Mouse (Mus musculus) hindbrain, embryonic 11.5 days (tissue): Measurements from ENCODE around the gene Brpf1. TPM values are rescaled to one million over a fixed set of nuclear protein-coding genes. Genes with fewer than 3 reads are reported as not detected.

ENCODE experiments used
- ATAC-seq: fragments of 200-750 bp; cut with Nextera tagmentation; 2 replicates; pipeline ENCODE4 v1.8.0; 2017; ENCODE audit warnings: mild to moderate bottlenecking, moderate TSS enrichment, moderate library complexity; ENCODE audit not compliant: low FRiP score
- DNase-seq: peaks from one replicate; pipeline ENCODE4 v3.0.0-alpha.2; 2015; ENCODE audit warnings: low spot score
- H3K27ac ChIP-seq: fragments of 300-500 bp; sonication (generic); 2 replicates; pipeline ENCODE4 v1.5.1; 2014; ENCODE audit warnings: mild to moderate bottlenecking, low read depth, low read length
- H3K27me3 ChIP-seq: fragments of 300-500 bp; sonication (generic); 2 replicates; pipeline ENCODE4 v1.6.1; 2014; ENCODE audit warnings: mild to moderate bottlenecking, low read length, moderate library complexity, mixed read lengths; ENCODE audit not compliant: control insufficient read depth, insufficient read depth
- H3K36me3 ChIP-seq: fragments of 300-500 bp; sonication (generic); 2 replicates; pipeline ENCODE4 v1.6.1; 2014; ENCODE audit warnings: mild to moderate bottlenecking, low read length, moderate library complexity, mixed read lengths; ENCODE audit not compliant: control insufficient read depth, insufficient read depth
- H3K4me1 ChIP-seq: fragments of 300-500 bp; sonication (generic); replicated peaks from 2 replicates; pipeline ENCODE4 v1.6.1; 2014; ENCODE audit warnings: low read length, mixed read lengths; ENCODE audit not compliant: control insufficient read depth, insufficient read depth
- H3K4me2 ChIP-seq: fragments of 300-500 bp; sonication (generic); replicated peaks from 2 replicates; pipeline ENCODE4 v1.6.1; 2014; ENCODE audit warnings: mild to moderate bottlenecking, low read depth, low read length
- H3K4me3 ChIP-seq: fragments of 300-500 bp; sonication (generic); 2 replicates; pipeline ENCODE4 v1.5.1; 2014; ENCODE audit warnings: low read depth, low read length
- H3K9ac ChIP-seq: fragments of 300-500 bp; sonication (generic); 2 replicates; pipeline ENCODE4 v1.6.1; 2014; ENCODE audit warnings: low read depth, low read length
- H3K9me3 ChIP-seq: fragments of 300-500 bp; sonication (generic); 2 replicates; pipeline ENCODE4 v1.6.1; 2016; ENCODE audit warnings: low read length; ENCODE audit not compliant: control insufficient read depth
- WGBS: fragments of 180-500 bp; shearing (Covaris S2); extraction: QIAGEN DNeasy Blood & Tissue Kit; methylation state at CpG from one replicate; pipeline ENCODE4 v1.1.7; 2014; 5-methylcytosine and 5-hydroxymethylcytosine counted together
- polyA plus RNA-seq: library from polyadenylated mRNA; unstranded; fragments of >200 nt; fragmentation: Nextera tagmentation; extraction: Ambion mirVana; gene quantifications from 2 replicates; pipeline ENCODE4 v1.2.1, GENCODE M21; 2014

Gene Brpf1
- polyA plus RNA-seq, 1 experiment from 2014 or later: 19.4 TPM

DNA sequence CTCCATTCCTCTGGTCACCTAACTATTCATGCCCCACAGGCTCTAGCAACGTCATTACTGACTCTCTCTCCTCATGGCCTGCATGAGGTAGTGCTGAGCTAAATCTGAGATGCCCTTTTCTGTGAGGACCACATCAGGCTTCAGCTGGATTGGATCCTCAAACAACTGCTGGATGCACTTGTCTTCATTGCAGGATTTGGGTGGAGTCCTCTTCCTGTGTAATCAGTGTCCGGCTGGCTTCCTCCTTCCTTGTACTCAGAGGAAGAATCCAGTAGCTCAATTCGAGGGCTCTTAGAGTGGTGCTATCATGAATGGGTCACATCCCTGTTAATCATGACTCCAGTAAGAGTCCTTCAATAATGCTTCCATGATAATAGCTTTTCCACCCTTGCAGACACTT lies 46.8 kb downstream of the Brpf1 start:
- WGBS: 83% methylated on average over 3 of the region's 3 CpGs

DNA sequence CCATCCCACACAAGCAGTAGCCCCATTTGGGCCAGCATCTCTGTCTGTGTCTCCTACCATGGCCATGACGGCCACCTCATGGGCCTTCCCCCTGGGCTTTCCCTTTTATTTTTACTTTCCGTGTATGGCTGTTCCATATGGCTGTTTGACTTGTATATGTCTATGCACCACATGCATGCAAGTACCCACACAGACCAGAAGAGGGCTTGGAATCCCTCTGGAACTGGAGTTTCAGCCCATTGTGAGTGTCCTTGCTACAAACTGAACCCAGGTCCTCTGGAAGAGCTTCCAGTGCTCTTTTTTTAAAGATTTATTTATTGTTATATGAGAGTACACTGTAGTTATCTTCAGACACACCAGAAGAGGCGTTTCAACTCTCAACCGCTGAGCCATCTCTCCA lies 54.5 kb downstream of the Brpf1 start:
- Histone ChIP-seq H3K4me1 (no peaks in the 10 kb centered on the region), H3K27ac (no peak overlapping the region), H3K36me3 (no peaks in the 10 kb centered on the region), H3K27me3 (no peaks in the 10 kb centered on the region), H3K9ac (no peak overlapping the region), H3K4me3 (no peak overlapping the region), H3K9me3 (no peaks in the 10 kb centered on the region), H3K4me2 (no peak overlapping the region)
- no peak for ATAC-seq
- no peak for DNase-seq
- 67% methylated on average over 4 of the region's 4 CpGs for WGBS

More for the DNA sequence above, 46.8 kb downstream of the Brpf1 start:
- no peak overlapping the region for H3K4me2 ChIP-seq
- no peaks in the 10 kb centered on the region for H3K9me3 ChIP-seq
- no peaks in the 10 kb centered on the region for H3K36me3 ChIP-seq
- no peak overlapping the region for H3K9ac ChIP-seq
- H3K4me3 ChIP-seq: no peak overlapping the region
- DNase-seq: no peak
- H3K27me3 ChIP-seq: no peaks in the 10 kb centered on the region
- no peak overlapping the region for H3K27ac ChIP-seq
- ATAC-seq: no peak
- H3K4me1 ChIP-seq: no peaks in the 10 kb centered on the region

DNA sequence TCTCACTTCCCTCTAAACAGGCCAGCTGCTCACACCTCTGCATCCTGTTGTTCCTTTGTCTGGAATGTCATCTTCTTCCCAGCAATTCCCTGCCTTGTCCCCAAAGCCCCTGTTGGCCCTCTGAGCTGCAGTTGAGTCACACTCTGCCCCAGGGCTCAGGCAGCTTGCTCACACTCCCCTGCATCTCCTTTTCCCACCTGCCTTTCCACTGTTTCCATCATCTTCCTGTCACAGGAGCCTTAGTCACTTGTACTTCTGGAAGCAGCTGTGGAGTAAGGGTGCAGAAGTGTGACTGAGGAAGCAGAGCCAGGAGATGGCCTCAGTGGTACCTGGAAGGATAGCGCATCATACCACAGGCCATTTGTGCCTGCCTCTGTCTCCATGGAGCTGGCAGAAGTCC lies 55.3 kb downstream of the Brpf1 start:
- Histone ChIP-seq H3K9ac (no peak overlapping the region), H3K9me3 (no peaks in the 10 kb centered on the region), H3K4me3 (no peak overlapping the region), H3K27ac (no peak overlapping the region), H3K4me2 (no peak overlapping the region), H3K36me3 (no peaks in the 10 kb centered on the region), H3K4me1 (no peaks in the 10 kb centered on the region), H3K27me3 (no peaks in the 10 kb centered on the region)
- DNase-seq (no peak), ATAC-seq (no peak)
- 100% methylated on average over 1 of the region's 1 CpGs for WGBS

DNA sequence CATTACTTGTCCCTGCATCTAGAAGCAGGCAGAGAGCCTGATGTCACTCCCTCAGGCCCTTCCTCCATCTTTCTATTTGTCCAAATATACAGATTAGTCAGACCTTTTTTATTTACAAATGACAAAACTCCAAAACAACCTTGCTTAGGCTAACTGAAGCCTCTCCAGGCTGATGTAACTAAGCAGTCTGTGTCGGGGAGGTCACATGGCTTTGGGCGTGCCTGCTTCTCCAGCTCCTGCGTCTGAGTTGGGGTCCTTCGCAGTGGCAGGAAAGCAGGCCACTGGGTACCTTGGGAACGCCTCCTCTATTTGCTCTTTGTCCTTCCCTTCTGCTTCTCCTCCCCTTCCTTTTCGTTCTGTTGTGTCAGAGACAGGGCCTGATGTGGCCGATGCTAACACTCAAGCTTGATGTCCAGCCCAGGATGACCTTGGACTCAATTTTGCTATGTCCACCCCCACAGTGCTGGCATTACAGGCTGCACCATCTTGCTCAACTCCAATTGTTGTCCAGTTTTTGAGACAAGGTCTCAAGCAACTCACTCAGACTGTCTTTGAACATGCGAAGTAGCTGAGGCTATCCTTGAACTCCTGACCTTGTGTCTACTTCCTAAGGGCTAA lies 57.7 kb downstream of the Brpf1 start:
- H3K9me3 ChIP-seq: no peaks in the 10 kb centered on the region
- 70% methylated on average over 8 of the region's 8 CpGs for WGBS
- no peaks in the 10 kb centered on the region for H3K4me1 ChIP-seq
- no peak overlapping the region for H3K9ac ChIP-seq
- DNase-seq (no peak), ATAC-seq (no peak)
- no peaks in the 10 kb centered on the region for H3K36me3 ChIP-seq
- H3K4me3 ChIP-seq: no peak overlapping the region
- no peak overlapping the region for H3K27ac ChIP-seq
- no peaks in the 10 kb centered on the region for H3K27me3 ChIP-seq
- H3K4me2 ChIP-seq: no peak overlapping the region

DNA sequence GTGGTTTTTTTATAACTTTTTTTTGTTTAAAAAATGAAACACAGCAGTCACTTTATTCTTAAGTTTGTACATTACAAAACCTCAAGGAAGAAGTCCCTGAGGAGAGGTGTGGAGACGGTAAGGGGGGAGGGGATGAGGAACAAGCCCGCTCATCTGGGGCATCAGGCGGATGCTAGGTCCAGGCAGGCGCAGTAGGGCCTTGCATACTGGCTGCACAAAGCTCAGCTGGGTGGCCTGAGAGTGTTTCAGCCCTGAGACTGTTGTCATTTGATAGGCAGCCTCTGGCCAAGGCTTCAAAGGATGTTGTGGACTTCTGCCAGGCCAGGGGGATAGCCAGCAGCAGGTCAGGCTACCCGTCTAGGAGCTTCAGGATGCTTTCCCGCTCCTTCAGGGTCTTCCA lies 59.7 kb downstream of the Brpf1 start:
- Histone ChIP-seq H3K27me3 (no peaks in the 10 kb centered on the region), H3K27ac (no peak overlapping the region), H3K36me3 (no peaks in the 10 kb centered on the region), H3K4me2 (no peak overlapping the region), H3K9ac (no peak overlapping the region), H3K9me3 (no peaks in the 10 kb centered on the region), H3K4me3 (no peak overlapping the region), H3K4me1 (no peaks in the 10 kb centered on the region)
- 87% methylated on average over 6 of the region's 6 CpGs for WGBS
- no peak for DNase-seq
- ATAC-seq: no peak

DNA sequence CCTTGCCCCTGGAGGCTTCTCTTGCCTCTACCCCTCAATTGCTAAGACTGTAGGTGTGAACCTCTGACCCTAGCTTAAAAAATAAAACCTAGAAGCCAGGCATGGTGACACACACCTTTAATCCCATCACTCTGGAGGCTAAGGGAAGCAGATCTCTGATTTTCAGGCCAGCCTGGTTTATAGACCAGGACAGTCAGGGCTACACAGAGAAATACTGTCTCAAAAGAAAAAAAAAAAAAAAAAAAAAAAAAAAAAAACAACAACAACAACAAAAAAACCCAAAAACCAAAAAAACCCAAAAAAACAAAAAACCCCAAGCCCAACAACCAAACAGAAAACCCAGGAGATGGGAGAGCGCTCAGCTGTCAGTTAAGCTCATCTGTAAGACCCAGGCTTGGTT lies 60.6 kb downstream of the Brpf1 start:
- ATAC-seq: no peak

DNA sequence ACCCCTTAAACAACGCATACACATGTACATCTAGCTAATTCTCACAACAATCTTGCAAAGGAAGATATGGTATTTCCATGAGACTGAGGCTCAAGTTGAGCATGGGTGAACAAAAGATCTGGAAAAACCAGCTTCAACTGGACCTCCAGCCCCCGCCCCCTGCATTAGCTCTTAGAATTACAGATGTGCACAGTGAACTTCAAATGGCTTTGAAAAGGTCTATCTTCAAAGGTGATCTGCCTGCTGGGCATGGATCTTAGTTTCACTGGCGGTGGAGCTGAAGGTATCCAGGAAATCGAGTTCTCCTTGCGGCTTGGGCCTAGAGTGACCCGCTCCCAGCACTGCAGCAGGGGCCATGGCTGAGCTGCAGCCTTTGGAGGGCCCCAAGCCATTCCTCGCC lies 61.2 kb downstream of the Brpf1 start:
- Histone ChIP-seq H3K4me2 (no peak overlapping the region), H3K27ac (no peak overlapping the region), H3K4me1 (no peaks in the 10 kb centered on the region), H3K9me3 (no peaks in the 10 kb centered on the region), H3K27me3 (no peaks in the 10 kb centered on the region), H3K9ac (no peak overlapping the region), H3K4me3 (no peak overlapping the region), H3K36me3 (no peaks in the 10 kb centered on the region)
- DNase-seq: no peak
- no peak for ATAC-seq
- WGBS: 92% methylated on average over 7 of the region's 7 CpGs

More for the DNA sequence above, 60.6 kb downstream of the Brpf1 start:
- Histone ChIP-seq H3K4me2 (no peak overlapping the region), H3K9ac (no peak overlapping the region), H3K36me3 (no peaks in the 10 kb centered on the region), H3K9me3 (no peaks in the 10 kb centered on the region), H3K4me1 (no peaks in the 10 kb centered on the region), H3K27ac (no peak overlapping the region), H3K4me3 (no peak overlapping the region), H3K27me3 (no peaks in the 10 kb centered on the region)
- DNase-seq: no peak
- 95% methylated on average over 1 of the region's 1 CpGs for WGBS

DNA sequence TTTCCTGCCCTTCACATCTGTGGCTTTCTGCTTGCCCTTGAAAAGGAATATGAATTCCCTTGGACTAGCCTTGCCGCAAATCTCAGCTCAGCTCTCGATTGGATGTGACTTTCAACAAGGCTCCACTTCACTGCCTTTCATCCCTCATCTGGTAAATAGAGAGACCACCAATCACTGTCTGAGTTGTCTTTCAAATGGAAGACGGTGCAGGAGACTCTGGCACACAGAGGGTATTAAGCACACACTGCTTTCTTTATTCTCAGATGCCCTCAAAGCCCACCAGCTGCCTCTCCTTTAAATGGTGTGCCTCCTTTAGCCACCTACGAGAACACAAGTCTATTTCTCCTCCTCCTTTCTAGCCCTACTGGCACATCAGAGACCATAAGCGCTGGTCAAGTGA lies 61.6 kb downstream of the Brpf1 start:
- Histone ChIP-seq H3K9ac (no peak overlapping the region), H3K9me3 (no peaks in the 10 kb centered on the region), H3K36me3 (no peaks in the 10 kb centered on the region), H3K4me1 (no peaks in the 10 kb centered on the region), H3K4me3 (no peak overlapping the region), H3K4me2 (no peak overlapping the region), H3K27ac (no peak overlapping the region), H3K27me3 (no peaks in the 10 kb centered on the region)
- no peak for DNase-seq
- WGBS: 84% methylated on average over 5 of the region's 5 CpGs
- no peak for ATAC-seq

DNA sequence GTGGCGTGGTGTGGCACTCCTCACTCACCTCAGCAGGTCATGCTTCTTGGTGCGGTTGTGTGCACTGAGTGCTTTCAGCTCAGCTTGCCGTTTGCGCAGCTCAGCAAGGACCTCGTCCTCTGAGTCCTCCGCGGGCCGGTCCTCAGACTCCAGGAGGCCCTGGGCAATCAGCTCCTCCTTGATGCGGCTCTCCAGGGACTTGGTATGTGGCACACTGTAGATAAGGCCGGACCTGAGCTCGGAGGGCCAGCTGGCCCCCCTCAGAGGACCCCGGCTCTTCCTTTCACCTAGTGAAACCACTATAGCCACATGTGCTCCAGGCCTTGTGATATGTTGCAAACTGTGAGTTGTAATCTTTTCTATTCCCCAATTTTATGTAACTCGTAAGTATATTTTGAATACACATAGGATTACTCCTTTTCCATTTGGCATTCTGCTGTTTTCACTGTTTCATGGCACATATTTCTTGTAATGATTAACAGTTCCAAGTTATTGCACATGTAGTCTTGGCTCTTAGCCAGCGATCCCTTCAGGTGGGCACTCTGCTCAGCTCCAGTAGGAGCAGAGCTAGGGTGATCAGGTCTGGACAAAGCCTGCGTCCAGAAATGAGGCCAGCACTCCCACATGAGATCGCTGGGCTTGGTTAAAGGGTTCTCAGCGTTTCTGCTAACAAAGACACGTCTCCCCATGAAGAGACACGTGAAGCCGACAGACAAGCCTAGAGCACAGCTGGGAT lies 63.4 kb downstream of the Brpf1 start:
- Histone ChIP-seq H3K9ac (no peak overlapping the region), H3K4me2 (no peak overlapping the region), H3K9me3 (no peaks in the 10 kb centered on the region), H3K27me3 (no peaks in the 10 kb centered on the region), H3K4me3 (no peak overlapping the region), H3K27ac (no peak overlapping the region), H3K4me1 (no peaks in the 10 kb centered on the region), H3K36me3 (no peaks in the 10 kb centered on the region)
- WGBS: 94% methylated on average over 20 of the region's 20 CpGs
- ATAC-seq (no peak), DNase-seq (no peak)
